Mouse (Mus musculus) CH12.LX (cell line): ENCODE measurements around the gene Dhx58. TPM values are rescaled to one million over a fixed set of nuclear protein-coding genes. Genes with fewer than 3 reads are reported as not detected.

Experiments used
- DNase-seq: peaks from one replicate; pipeline ENCODE4 v3.0.0-alpha.2; 2013; ENCODE audit errors: extremely low read depth
- H3K27ac ChIP-seq: 2 replicates; pipeline ENCODE4 v1.5.1; 2012; ENCODE audit warnings: low read depth, mild to moderate bottlenecking, control low read depth, moderate library complexity; ENCODE audit not compliant: insufficient read depth
- H3K27me3 ChIP-seq: replicated peaks from 2 replicates; pipeline ENCODE3; 2012; ENCODE audit warnings: inconsistent platforms
- H3K36me3 ChIP-seq, 2 experiments: replicated peaks in 1 of 2; 2 replicates each; pipeline versions ENCODE3 to v1.6.1; 2012; ENCODE audit warnings: inconsistent platforms in 1 of 2, low read length in 1 of 2, mild to moderate bottlenecking in 1 of 2, mixed read lengths in 1 of 2, moderate library complexity in 1 of 2; ENCODE audit not compliant: control insufficient read depth in 1 of 2, insufficient read depth in 1 of 2
- H3K4me1 ChIP-seq, 2 experiments: 2 replicates each; pipeline ENCODE4 v1.6.1; 2012; ENCODE audit warnings: inconsistent platforms in 1 of 2, moderate library complexity in 1 of 2; ENCODE audit not compliant: insufficient read depth in 2 of 2, control insufficient read depth in 1 of 2
- H3K4me2 ChIP-seq: 2 replicates; pipeline ENCODE4 v1.6.1; 2012; ENCODE audit warnings: low read depth, mild to moderate bottlenecking, control low read depth; ENCODE audit not compliant: poor library complexity, insufficient read depth, severe bottlenecking
- H3K4me3 ChIP-seq, 3 experiments: fragments of 150-350 bp in 1 of 3; sonication (generic) in 1 of 3; replicated peaks in 1 of 3; 2 replicates each; pipeline versions ENCODE3 to v1.5.1; 2011 to 2012; ENCODE audit warnings: low read depth in 2 of 3, low read length in 2 of 3, mild to moderate bottlenecking in 2 of 3, moderate library complexity in 2 of 3, control low read depth in 1 of 3, improper control_type of control experiment in 1 of 3, inconsistent platforms in 1 of 3, mixed read lengths in 1 of 3; ENCODE audit not compliant: poor library complexity in 1 of 3
- H3K79me2 ChIP-seq: replicated peaks from 2 replicates; pipeline ENCODE4 v1.6.1; 2012; ENCODE audit warnings: mild to moderate bottlenecking, moderate library complexity; ENCODE audit not compliant: control insufficient read depth, poor library complexity, insufficient read depth, severe bottlenecking; ENCODE audit errors: extremely low read depth
- H3K9ac ChIP-seq: 2 replicates; pipeline ENCODE4 v1.6.1; 2012; ENCODE audit warnings: low read depth, mild to moderate bottlenecking, control low read depth, moderate library complexity; ENCODE audit not compliant: insufficient read depth
- H3K9me3 ChIP-seq: replicated peaks from 2 replicates; pipeline ENCODE3; 2012; ENCODE audit warnings: low read length, inconsistent platforms, mixed read lengths
- BHLHE40 ChIP-seq: IDR thresholded peaks from 2 replicates; pipeline ENCODE4 v1.6.1; 2011; ENCODE audit warnings: mild to moderate bottlenecking, low read depth, low read length, improper control_type of control experiment
- CHD1 ChIP-seq: IDR thresholded peaks from 2 replicates; pipeline ENCODE4 v1.6.1; 2012; ENCODE audit warnings: low read depth, low read length, improper control_type of control experiment, inconsistent platforms
- CHD2 ChIP-seq: IDR thresholded peaks from 2 replicates; pipeline ENCODE4 v1.6.1; 2011; ENCODE audit warnings: low read length, improper control_type of control experiment
- CTCF ChIP-seq, 2 experiments: IDR thresholded peaks in 1 of 2; conservative IDR thresholded peaks in 1 of 2; 2 replicates each; pipeline ENCODE4 v1.5.1; 2011 to 2012; ENCODE audit warnings: low read depth in 2 of 2, low read length in 2 of 2, improper control_type of control experiment in 1 of 2, inconsistent platforms in 1 of 2, mild to moderate bottlenecking in 1 of 2, moderate library complexity in 1 of 2
- E2F4 ChIP-seq: IDR thresholded peaks from 2 replicates; pipeline ENCODE4 v1.6.1; 2011; ENCODE audit warnings: low read depth, low read length, improper control_type of control experiment; ENCODE audit not compliant: insufficient replicate concordance
- ELF1 ChIP-seq: IDR thresholded peaks from 2 replicates; pipeline ENCODE4 v1.6.1; 2014; ENCODE audit warnings: low read depth, mild to moderate bottlenecking, inconsistent platforms, low read length, improper control_type of control experiment
- EP300 ChIP-seq: IDR thresholded peaks from 2 replicates; pipeline ENCODE4 v1.6.1; 2011; ENCODE audit warnings: low read length, improper control_type of control experiment
- ETS1 ChIP-seq: conservative IDR thresholded peaks from 2 replicates; pipeline ENCODE4 v1.6.1; 2012; ENCODE audit warnings: low read depth, mild to moderate bottlenecking, inconsistent platforms, low read length, improper control_type of control experiment, moderate library complexity
- GABPA ChIP-seq: IDR thresholded peaks from 2 replicates; pipeline ENCODE4 v1.6.1; 2012; ENCODE audit warnings: low read depth, low read length, improper control_type of control experiment, inconsistent platforms; ENCODE audit not compliant: insufficient replicate concordance
- HCFC1 ChIP-seq: IDR thresholded peaks from 2 replicates; pipeline ENCODE4 v1.6.1; 2012; ENCODE audit warnings: low read depth, mild to moderate bottlenecking, inconsistent platforms, low read length, improper control_type of control experiment
- IRF4 ChIP-seq: IDR thresholded peaks from 2 replicates; pipeline ENCODE4 v1.6.1; 2014; ENCODE audit warnings: low read depth, mild to moderate bottlenecking, inconsistent platforms, low read length, improper control_type of control experiment
- JUN ChIP-seq: IDR thresholded peaks from 2 replicates; pipeline ENCODE4 v1.6.1; 2011; ENCODE audit warnings: low read depth, mild to moderate bottlenecking, low read length, improper control_type of control experiment, moderate library complexity; ENCODE audit not compliant: insufficient read depth
- JUND ChIP-seq: conservative IDR thresholded peaks from 2 replicates; pipeline ENCODE4 v1.6.1; 2011; ENCODE audit warnings: low read depth, low read length, improper control_type of control experiment
- KAT2A ChIP-seq: IDR thresholded peaks from 2 replicates; pipeline ENCODE4 v1.6.1; 2012; ENCODE audit warnings: low read length, improper control_type of control experiment, inconsistent platforms; ENCODE audit not compliant: insufficient replicate concordance
- MAFK ChIP-seq: IDR thresholded peaks from 2 replicates; pipeline ENCODE4 v1.6.1; 2011; ENCODE audit warnings: low read length, improper control_type of control experiment; ENCODE audit not compliant: insufficient replicate concordance
- MAX ChIP-seq: IDR thresholded peaks from 2 replicates; pipeline ENCODE4 v1.6.1; 2011; ENCODE audit warnings: low read length, improper control_type of control experiment
- MAZ ChIP-seq: IDR thresholded peaks from 2 replicates; pipeline ENCODE4 v1.6.1; 2012; ENCODE audit warnings: low read depth, mild to moderate bottlenecking, inconsistent platforms, low read length, improper control_type of control experiment, moderate library complexity
- MEF2A ChIP-seq: IDR thresholded peaks from 2 replicates; pipeline ENCODE4 v1.6.1; 2014; ENCODE audit warnings: low read depth, mild to moderate bottlenecking, inconsistent platforms, low read length, improper control_type of control experiment, borderline replicate concordance
- MXI1 ChIP-seq: IDR thresholded peaks from 2 replicates; pipeline ENCODE4 v1.6.1; 2011; ENCODE audit warnings: mild to moderate bottlenecking, low read depth, low read length, improper control_type of control experiment
- MYC ChIP-seq: IDR thresholded peaks from 2 replicates; pipeline ENCODE4 v1.6.1; 2011; ENCODE audit warnings: low read depth, mild to moderate bottlenecking, improper control_type of control experiment, low read length
- NELFE ChIP-seq: IDR thresholded peaks from 2 replicates; pipeline ENCODE4 v1.6.1; 2011; ENCODE audit warnings: low read depth, low read length, improper control_type of control experiment
- NRF1 ChIP-seq: IDR thresholded peaks from 2 replicates; pipeline ENCODE4 v1.6.1; 2014; ENCODE audit warnings: low read depth, mild to moderate bottlenecking, inconsistent platforms, low read length, improper control_type of control experiment, moderate library complexity
- PAX5 ChIP-seq: IDR thresholded peaks from 2 replicates; pipeline ENCODE4 v1.6.1; 2012; ENCODE audit warnings: low read length, inconsistent platforms, mixed read lengths
- POLR2A ChIP-seq: IDR thresholded peaks from 2 replicates; pipeline ENCODE4 v1.6.1; 2011; ENCODE audit warnings: low read depth, mild to moderate bottlenecking, improper control_type of control experiment, low read length
- POLR2AphosphoS2 ChIP-seq: IDR thresholded peaks from 2 replicates; pipeline ENCODE4 v1.6.1; 2011; ENCODE audit warnings: low read depth, low read length, improper control_type of control experiment
- RAD21 ChIP-seq: IDR thresholded peaks from 2 replicates; pipeline ENCODE4 v1.6.1; 2011; ENCODE audit warnings: low read depth, mild to moderate bottlenecking, low read length, improper control_type of control experiment, moderate library complexity
- RCOR1 ChIP-seq: conservative IDR thresholded peaks from 2 replicates; pipeline ENCODE4 v1.6.1; 2012; ENCODE audit warnings: low read depth, mild to moderate bottlenecking, inconsistent platforms, low read length, improper control_type of control experiment
- SIN3A ChIP-seq: IDR thresholded peaks from 2 replicates; pipeline ENCODE4 v1.6.1; 2012; ENCODE audit warnings: low read length, improper control_type of control experiment, inconsistent platforms
- SMC3 ChIP-seq: IDR thresholded peaks from 2 replicates; pipeline ENCODE4 v1.6.1; 2011; ENCODE audit warnings: low read depth, low read length, improper control_type of control experiment
- TBP ChIP-seq: conservative IDR thresholded peaks from 2 replicates; pipeline ENCODE4 v1.6.1; 2011; ENCODE audit warnings: low read depth, low read length, improper control_type of control experiment
- TCF12 ChIP-seq: IDR thresholded peaks from 2 replicates; pipeline ENCODE4 v1.6.1; 2014; ENCODE audit warnings: low read depth, mild to moderate bottlenecking, inconsistent platforms, low read length, improper control_type of control experiment
- UBTF ChIP-seq: IDR thresholded peaks from 2 replicates; pipeline ENCODE4 v1.6.1; 2012; ENCODE audit warnings: low read depth, mild to moderate bottlenecking, inconsistent platforms, low read length, improper control_type of control experiment, moderate library complexity
- USF1 ChIP-seq: IDR thresholded peaks from 2 replicates; pipeline ENCODE4 v1.6.1; 2014; ENCODE audit warnings: low read depth, mild to moderate bottlenecking, inconsistent platforms, low read length, improper control_type of control experiment
- USF2 ChIP-seq: conservative IDR thresholded peaks from 2 replicates; pipeline ENCODE4 v1.6.1; 2011; ENCODE audit warnings: low read depth, low read length, improper control_type of control experiment
- ZC3H11A ChIP-seq: IDR thresholded peaks from 2 replicates; pipeline ENCODE4 v1.6.1; 2012; ENCODE audit warnings: low read depth, mild to moderate bottlenecking, inconsistent platforms, low read length, improper control_type of control experiment
- ZKSCAN1 ChIP-seq: IDR thresholded peaks from 2 replicates; pipeline ENCODE4 v1.6.1; 2012; ENCODE audit warnings: low read depth, inconsistent platforms, low read length, improper control_type of control experiment, borderline replicate concordance
- ZMIZ1 ChIP-seq: IDR thresholded peaks from 2 replicates; pipeline ENCODE4 v1.6.1; 2012; ENCODE audit warnings: low read depth, mild to moderate bottlenecking, inconsistent platforms, low read length, improper control_type of control experiment
- ZNF384 ChIP-seq: IDR thresholded peaks from 2 replicates; pipeline ENCODE4 v1.6.1; 2012; ENCODE audit warnings: low read depth, low read length, improper control_type of control experiment, inconsistent platforms
- dilution Hi-C: fragments of 300-500 bp; cut with MboI; formaldehyde crosslinking; loops from 2 replicates; pipeline ENCODE4 v1.14.3; 2020; ENCODE audit warnings: low sequenced_read_pairs; ENCODE audit not compliant: extremely low pct_unique_long_range_greater_than_20kb, extremely low pct_ligation_motif_present
- in situ Hi-C: fragments of 300-500 bp; cut with MboI; formaldehyde crosslinking; loops from 3 replicates; pipeline ENCODE4 v1.14.3; 2019; ENCODE audit warnings: low sequenced_read_pairs, low pct_ligation_motif_present, low pct_unique_long_range_greater_than_20kb, mixed read lengths
- polyA plus RNA-seq: library from polyadenylated mRNA; unstranded; fragments of >175 nt; gene quantifications from 2 replicates; pipeline ENCODE4 v1.2.1, GENCODE M21; 2012; ENCODE audit warnings: low read depth; ENCODE audit not compliant: insufficient read length
- total RNA-seq, 2 experiments: library from RNA; depleted of rRNA; stranded (reverse); fragments of 300-350 nt in 1 of 2; fragments of >200 nt in 1 of 2; gene quantifications; 2 replicates each; pipeline ENCODE4 v1.2.3; 2012 to 2014

Dhx58 gene
- total and polyA plus RNA-seq, 3 experiments: 6.3 to 15.7 (median 6.4) TPM

DNA sequence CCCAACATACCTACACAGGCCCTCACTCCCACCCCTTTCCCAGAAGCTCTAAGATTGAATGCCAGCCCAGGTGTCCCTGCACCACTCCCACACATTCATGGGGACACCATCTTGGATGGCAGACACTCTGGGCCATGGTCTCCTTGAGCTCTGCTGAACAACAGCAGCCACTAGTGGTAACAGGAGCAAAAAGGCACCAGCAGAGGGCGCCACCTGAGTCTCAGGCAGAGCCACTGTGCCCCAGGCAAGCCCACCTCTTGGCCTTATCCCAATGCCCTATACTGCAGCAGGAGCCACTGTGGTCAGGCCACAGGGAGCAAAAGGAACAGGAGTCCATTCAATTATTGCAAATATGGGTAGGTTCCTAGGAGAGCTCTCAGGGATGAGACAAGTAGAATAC is 57.8 kb downstream of the Dhx58 start:
- H3K9ac ChIP-seq: no peak overlapping the region
- peaks cover 41% of the 10 kb centered on the region for H3K27me3 ChIP-seq
- H3K36me3 ChIP-seq: no peaks in the 10 kb centered on the region
- H3K4me2 ChIP-seq: no peak overlapping the region
- in situ Hi-C loops: no loop called here
- DNase-seq: peak; percentile 84
- dilution Hi-C loops: no loop called here
- H3K9me3 ChIP-seq: no peaks in the 10 kb centered on the region
- no peak overlapping the region for H3K27ac ChIP-seq
- TF ChIP-seq CHD1 (no peak), SMC3 (peak; percentile 93), MAFK (no peak), CTCF (conservative IDR thresholded peaks at IDR 0.05 in 1 of 2, IDR thresholded peaks at IDR 0.05 in 1 of 2; ENCODE audit: low read depth in 2 of 2, low read length in 2 of 2) (peak; percentile 69 to 99), E2F4 (no peak), BHLHE40 (no peak), POLR2AphosphoS2 (no peak), CHD2 (no peak), JUN (no peak), SIN3A (no peak), IRF4 (no peak), TCF12 (no peak), JUND (no peak), KAT2A (no peak), MXI1 (no peak), HCFC1 (no peak), ETS1 (no peak), EP300 (no peak), RCOR1 (no peak), NELFE (peak; percentile 48; the same call in 1 of the 2 replicates), ELF1 (no peak), MYC (no peak), RAD21 (peak; percentile 62), GABPA (no peak), ZMIZ1 (no peak), MAZ (no peak), ZKSCAN1 (no peak), USF1 (no peak), MEF2A (no peak; the same call in 1 of the 2 replicates), POLR2A (no peak), ZC3H11A (peak; percentile 14; the same call in 1 of the 2 replicates), USF2 (no peak), ZNF384 (0 out of 2 replicates have a peak, but pooled peaks have one; percentile 22), TBP (no peak), PAX5 (no peak), NRF1 (no peak), MAX (no peak), UBTF (no peak)
- H3K4me3 ChIP-seq: no peak overlapping the region
- no peaks in the 10 kb centered on the region for H3K79me2 ChIP-seq
- peaks cover 6 to 10% of the 10 kb centered on the region in 2 experiments for H3K4me1 ChIP-seq
